Mouse (Mus musculus) spleen, postnatal 4 days (tissue): ENCODE results near the gene Klhl8.

ENCODE experiments used
- DNase-seq, 2 experiments: peaks; one replicate each; pipeline ENCODE4 v3.0.0; 2022; ENCODE audit warnings: low spot score in 2 of 2

Gene Klhl8

DNA sequence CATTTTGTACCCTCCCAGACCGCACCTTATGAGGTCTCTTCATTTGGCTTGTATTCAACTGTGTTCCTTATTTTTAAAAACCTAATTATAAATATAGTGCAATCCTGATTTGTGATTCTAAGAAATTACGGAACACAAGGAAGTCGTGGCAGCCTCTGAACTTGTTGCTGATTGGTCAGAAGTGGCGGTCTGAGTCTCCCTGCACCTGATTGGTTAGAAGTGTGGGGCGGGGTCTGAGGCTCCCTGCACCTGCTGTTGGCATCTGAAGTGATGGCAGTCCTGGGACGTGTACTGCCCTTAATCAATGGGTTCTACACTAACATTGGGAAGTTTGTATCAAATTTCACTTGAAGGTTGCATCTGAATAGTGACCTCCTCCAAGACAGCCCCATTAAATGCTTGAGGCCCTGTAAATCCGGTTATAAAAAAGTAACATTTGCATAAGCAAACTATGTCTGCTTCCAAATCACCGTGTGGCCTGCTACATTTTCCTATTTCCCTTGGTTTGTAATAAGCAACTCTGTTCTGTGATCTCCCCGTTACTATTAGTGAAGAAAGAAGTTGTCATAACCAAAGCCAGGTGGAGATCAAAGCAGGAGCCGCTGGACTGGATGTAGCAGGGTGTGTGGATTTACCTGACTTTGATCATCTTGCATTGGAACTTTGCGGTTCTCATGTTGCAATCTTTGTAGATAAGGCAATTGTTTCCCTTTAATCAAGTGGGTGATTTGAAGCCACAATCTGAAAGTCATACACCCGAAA is 5.7 kb upstream of the Klhl8 start:
- no peak for DNase-seq

DNA sequence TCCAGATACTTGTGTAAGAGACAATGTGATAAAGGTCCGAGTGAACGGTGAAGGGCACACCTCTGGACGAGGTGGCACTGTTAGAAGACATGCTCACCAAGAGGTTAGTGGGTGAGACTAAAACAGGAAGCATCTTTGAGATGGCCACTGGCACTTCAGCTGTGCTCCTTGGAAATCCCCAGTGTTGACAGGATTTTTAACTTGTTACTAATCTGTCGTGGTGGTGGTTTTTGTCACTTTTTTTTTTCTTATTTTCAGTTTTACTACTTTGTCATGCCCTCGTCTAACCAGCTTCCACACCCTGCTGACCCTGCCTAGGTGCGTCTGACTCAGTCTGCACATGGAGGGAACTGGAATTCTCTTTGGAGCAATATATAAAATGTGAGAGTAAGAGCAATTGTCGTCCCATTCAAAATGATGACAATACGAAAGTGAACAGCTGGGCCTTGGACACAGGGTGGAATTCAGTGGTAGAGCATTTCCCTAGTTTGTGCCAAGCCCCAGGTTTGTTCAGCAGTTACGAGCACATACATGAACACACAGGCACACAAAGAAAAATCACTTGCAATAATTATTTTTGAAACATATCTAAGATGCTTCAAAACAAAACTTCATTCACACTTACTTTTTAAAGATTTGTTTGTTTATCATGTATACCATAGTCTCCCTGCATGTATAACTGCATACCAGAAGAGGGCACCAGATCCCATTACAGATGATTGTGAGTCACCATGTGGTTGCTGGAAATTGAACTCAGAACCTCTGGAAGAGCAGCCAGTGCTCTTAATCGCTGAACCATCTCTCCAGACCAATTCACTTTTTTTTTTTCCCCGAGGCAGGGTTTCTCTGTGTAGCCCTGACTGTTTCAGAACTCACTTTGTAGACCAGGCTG is 3.5 kb upstream of the Klhl8 start:
- DNase-seq: no peak

GRCm38 (mm10) chr5:103913150-103913549 is 2.1 kb upstream of the Klhl8 start:
- no peak for DNase-seq

GRCm38 (mm10) chr5:103911555-103911954 is 496 bp upstream of the Klhl8 start:
- no peak for DNase-seq

DNA sequence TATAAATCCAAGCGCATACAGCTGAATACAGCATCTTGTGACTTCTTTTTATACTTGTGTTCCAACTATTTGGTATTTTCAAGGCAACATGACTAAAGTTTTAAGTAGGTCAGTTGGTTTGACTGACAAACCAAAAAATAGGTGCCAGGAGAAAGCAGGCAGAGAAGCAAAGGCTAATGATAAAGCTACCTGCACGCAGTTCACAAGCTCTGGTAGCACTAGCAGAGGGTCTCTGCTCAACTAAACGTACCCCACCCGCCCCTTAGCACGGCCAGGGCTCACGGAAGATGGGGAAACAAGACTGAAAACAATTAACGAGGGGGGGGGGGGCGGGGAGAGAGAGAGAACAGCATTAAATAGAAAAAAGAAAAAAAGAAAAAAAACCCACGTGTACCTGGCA is 903 bp downstream of the Klhl8 start:
- no peak for DNase-seq

DNA sequence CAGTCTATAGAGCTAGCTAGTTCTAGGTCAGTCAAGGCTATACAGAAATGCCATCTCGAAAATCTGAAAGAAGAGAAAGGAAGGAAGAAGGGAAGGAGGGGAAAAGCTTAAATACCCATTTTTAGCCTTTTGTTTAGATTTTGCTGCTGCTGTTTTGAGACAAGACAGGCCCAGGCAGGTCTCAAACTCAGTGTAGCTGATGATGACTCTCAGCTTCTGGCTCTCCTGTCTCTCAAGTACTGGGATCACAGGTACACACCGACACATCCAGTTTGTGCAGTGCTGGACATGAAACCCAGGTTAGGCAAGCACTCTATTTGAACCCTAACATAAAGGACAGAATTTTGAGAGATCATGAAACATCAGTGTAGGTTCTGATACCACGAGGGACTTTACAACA is 1.6 kb downstream of the Klhl8 start:
- no peak for DNase-seq

DNA sequence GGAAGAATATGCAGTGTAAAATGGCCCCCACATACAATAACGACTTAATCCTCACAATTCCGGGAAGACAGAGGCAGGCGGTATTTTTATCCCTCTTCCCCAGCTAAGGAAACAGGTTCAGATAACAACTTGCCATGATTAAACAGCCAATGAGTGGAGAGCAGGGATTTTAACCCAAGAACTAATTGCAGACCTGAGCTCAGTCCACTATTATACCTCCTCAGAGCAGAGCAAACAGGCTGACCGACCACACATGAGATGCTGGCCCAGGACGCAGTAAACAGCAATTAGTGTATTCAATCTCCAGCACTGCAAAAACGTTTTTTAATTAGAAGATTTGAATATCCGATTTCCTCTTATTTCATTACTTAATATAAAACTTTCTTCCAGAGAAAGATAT is 2.2 kb downstream of the Klhl8 start:
- DNase-seq: no peak

DNA sequence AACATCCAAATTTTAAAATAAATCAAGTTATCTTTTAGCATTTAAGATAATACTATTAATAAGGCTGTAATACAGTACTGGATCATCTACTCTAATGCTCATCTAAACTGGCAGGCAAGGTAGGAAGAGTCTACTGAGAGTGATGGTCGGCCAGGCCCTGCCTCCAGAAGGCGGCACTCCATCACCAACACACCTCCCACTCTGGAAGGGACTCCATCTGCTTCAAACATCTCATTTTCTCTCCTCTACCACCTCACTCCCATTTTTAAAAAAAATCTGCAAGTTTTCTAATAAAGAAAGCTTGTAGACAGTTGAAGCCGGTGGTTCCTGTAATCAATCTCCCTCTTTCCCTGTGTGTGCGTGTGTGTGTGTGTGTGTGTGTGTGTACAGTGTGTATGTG is 3.2 kb downstream of the Klhl8 start:
- DNase-seq: no peak

DNA sequence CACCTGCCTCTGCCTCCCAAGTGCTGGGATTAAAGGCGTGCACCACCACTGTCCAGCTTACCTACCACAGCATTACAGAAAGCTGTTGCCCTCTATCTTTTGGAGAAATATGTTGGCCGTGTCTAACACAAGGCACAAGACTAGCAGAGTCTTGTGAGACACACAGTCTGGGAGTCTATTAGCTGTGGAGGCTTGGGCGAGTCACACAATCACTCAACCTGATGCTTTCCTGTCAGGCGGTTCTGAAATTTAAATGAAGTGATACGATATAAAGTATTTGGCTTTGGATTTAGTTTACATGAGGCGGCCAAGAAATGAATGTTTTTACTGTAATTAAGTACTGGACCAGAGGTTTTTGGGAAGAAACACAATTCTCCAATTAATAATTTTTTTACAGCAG is 4.9 kb downstream of the Klhl8 start:
- DNase-seq: no peak

DNA sequence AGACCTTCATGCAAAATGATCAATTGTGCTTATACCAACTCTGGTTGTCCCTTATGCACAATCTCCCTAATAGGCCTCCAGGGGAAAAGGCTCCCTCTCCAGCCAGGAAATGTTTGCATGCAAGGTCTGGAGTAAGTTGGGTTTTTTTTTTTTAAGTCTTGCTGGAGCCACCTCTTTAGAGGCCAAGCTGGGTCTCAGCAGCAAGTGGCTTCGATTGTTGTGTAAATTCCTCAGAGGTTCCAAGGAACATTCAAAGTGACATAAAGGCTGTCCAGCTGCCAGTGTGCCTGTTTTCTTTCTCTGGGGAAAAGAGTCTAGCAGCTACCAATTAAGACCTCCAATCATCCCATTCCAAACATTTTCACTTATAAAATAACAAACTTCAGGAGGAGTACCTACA is 12.7 kb downstream of the Klhl8 start:
- no peak for DNase-seq

- no peak for DNase-seq
Measured at GRCm38 (mm10) chr5:103889766-103890165, 21.3 kb downstream of the Klhl8 start.

- DNase-seq: no peak
Measured at GRCm38 (mm10) chr5:103863759-103864158, 47.3 kb downstream of the Klhl8 start.

GRCm38 (mm10) chr5:103860622-103861021 is 50.4 kb downstream of the Klhl8 start:
- DNase-seq: no peak

DNA sequence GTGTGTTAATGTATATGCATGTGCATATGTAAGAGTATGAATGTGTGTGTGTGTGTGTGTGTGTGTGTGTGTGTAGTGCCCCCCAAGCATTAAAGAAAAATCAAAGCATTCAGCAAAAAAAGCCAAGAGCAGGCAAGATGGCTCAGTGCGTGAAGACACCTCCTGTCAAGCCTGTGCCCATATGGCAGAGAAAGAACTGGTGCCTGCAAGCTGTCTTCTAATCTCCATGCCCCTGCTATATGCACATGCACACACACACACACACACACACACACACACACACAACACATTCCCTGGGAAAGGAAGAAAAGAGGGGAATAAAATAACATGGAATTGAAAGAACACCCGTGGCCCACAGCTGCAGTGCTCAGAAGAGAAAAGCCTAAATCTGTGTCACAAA is 53.9 kb downstream of the Klhl8 start:
- no peak for DNase-seq

GRCm38 (mm10) chr5:103856286-103857009 is 54.6 kb downstream of the Klhl8 start:
- no peak for DNase-seq

DNA sequence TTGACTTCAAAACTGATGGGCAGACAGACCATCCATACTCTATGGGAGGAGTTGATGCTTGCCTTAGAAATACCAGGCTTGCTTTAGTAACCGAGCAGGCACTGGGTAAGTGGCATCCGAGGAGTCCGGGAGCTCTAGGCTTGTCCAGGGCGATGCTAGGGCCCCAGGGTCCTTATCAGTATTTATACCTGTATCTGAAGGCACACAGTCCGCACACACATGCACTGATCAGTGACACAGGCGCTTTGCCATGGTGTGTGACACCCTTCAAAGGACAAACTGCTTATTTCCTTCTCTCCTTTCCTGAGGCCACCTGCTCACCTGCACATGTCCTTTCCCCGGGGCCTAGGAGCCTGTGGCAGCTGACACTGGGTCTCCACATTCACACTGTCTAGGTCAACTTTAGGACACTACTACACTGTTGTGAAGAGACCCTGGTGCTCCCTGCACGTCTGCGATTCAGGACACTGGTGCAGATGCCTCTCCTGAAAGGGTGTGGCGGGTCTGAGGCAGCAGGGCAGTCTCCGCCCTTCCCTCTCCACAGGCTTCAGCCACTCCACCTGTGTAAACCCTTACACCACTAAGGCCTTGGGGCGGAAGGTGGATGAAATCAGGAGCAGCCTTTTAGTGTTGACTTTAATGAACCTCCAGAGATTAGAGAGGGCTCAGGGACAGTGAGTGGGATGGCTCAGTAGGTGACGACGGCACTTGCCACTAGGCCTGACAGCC is 55.4 kb downstream of the Klhl8 start:
- no peak for DNase-seq

GRCm38 (mm10) chr5:103854807-103855194 is 56.3 kb downstream of the Klhl8 start:
- DNase-seq: no peak

GRCm38 (mm10) chr5:103854041-103854806 is 56.8 kb downstream of the Klhl8 start:
- no peak for DNase-seq

DNA sequence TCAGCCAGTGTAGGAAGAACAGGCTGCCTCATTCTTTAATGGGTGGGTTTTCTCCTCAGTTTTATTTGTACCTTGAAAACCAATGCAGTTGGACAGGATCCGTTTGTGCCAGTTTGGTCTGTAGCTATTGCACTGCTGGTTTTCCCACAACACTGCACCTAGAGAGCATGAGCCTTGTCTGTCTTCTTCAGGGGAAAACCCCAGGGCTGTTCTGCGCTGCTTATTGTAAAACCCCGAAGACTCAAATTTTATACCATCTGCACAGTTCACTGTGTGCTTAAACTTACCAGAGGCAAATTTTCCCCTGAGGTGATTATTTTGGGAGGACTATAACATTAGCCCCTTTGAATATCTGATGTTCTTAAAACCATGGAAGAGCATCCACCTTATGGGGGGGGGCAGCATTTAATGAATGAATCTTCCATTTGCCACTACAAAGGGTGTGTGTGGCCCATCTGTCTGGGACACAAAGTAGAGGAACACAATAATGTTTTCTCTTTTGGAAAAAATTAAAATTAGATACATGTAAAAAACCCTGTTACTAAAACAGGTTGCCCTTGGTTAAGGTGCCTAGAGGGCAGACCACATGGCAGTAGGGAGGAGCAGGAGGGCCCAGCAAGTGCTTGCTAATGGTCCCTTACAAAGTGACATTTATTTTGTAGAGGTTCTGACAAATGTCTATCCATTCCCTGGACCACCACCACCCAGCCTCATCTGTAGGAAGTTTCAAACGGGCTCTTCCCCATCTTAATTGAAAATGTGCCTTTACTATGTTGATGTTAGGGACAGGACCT is 58.1 kb downstream of the Klhl8 start:
- no peak for DNase-seq

DNA sequence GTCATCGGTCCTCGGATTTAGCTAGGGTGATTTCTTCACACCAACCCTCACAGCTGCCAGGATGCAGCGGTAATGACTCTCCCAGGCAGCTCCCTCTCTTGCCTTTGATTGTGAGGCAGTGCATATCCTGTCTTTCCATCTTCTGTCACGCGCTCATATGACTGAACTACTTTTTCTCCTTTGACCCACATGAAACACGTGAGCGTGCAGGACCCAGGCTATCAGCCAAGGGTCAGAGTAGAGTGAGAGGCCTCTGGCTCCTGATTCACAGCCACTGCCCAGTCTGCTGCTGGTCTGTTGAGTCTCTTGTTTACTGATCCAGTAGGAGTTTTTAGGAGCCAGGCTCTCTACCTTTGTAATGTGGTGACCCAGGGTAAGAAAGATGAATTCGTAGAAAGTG is 62.5 kb downstream of the Klhl8 start:
- no peak for DNase-seq
